Mouse (Mus musculus) hindbrain, postnatal 0 days (tissue): ENCODE measurements around the gene Ncapg. TPM values are rescaled to one million over a fixed set of nuclear protein-coding genes. Genes with fewer than 3 reads are reported as not detected.

Experiments
- ATAC-seq: fragments of 200-750 bp; cut with Nextera tagmentation; 2 replicates; pipeline ENCODE4 v1.8.0; 2017; ENCODE audit warnings: mild to moderate bottlenecking, moderate TSS enrichment, moderate library complexity
- DNase-seq: peaks from one replicate; pipeline ENCODE4 v3.0.0-alpha.2; 2015; ENCODE audit warnings: low spot score
- H3K27ac ChIP-seq: fragments of 300-500 bp; sonication (generic); 2 replicates; pipeline ENCODE4 v1.5.1; 2014; ENCODE audit warnings: mild to moderate bottlenecking
- H3K27me3 ChIP-seq: fragments of 300-500 bp; sonication (generic); 2 replicates; pipeline ENCODE4 v1.6.1; 2014; ENCODE audit warnings: low read length, mixed read lengths; ENCODE audit not compliant: insufficient read depth
- H3K36me3 ChIP-seq: fragments of 300-500 bp; sonication (generic); 2 replicates; pipeline ENCODE4 v1.6.1; 2014; ENCODE audit warnings: low read length, mixed read lengths; ENCODE audit not compliant: insufficient read depth
- H3K4me1 ChIP-seq: fragments of 300-500 bp; sonication (generic); 2 replicates; pipeline ENCODE4 v1.6.1; 2014; ENCODE audit warnings: antibody characterized with exemption, low read length, mixed read lengths; ENCODE audit not compliant: insufficient read depth
- H3K4me2 ChIP-seq: fragments of 300-500 bp; sonication (generic); 2 replicates; pipeline ENCODE4 v1.6.1; 2014; ENCODE audit warnings: low read depth, mild to moderate bottlenecking, low read length, moderate library complexity, mixed read lengths
- H3K4me3 ChIP-seq: fragments of 300-500 bp; sonication (generic); 2 replicates; pipeline ENCODE4 v1.5.1; 2014; ENCODE audit warnings: low read length
- H3K9ac ChIP-seq: fragments of 300-500 bp; sonication (generic); replicated peaks from 2 replicates; pipeline ENCODE4 v1.6.1; 2014; ENCODE audit warnings: mild to moderate bottlenecking, low read length, moderate library complexity, mixed read lengths
- H3K9me3 ChIP-seq: fragments of 300-500 bp; sonication (generic); 2 replicates; pipeline ENCODE4 v1.6.1; 2016; ENCODE audit warnings: low read length, mixed read lengths
- CTCF ChIP-seq: IDR thresholded peaks from 2 replicates; pipeline ENCODE4 v1.5.1; 2016; ENCODE audit warnings: antibody characterized with exemption, control low read depth, low read depth
- WGBS: fragments of 180-500 bp; shearing (Covaris S2); extraction: QIAGEN DNeasy Blood & Tissue Kit; methylation state at CpG from one replicate; pipeline ENCODE4 v1.1.7; 2014; 5-methylcytosine and 5-hydroxymethylcytosine counted together
- polyA plus RNA-seq: library from polyadenylated mRNA; unstranded; fragments of >200 nt; fragmentation: Nextera tagmentation; extraction: Ambion mirVana; gene quantifications from 2 replicates; pipeline ENCODE4 v1.2.1, GENCODE M21; 2015
- total RNA-seq: library from RNA; depleted of rRNA; stranded (reverse); fragments of >200 nt; gene quantifications from 2 replicates; pipeline ENCODE4 v1.2.3, GENCODE M21; 2014; rRNA removed

Ncapg gene
- total RNA-seq (4.3 and 6.5 TPM in 2 replicates), polyA plus RNA-seq (6.4 and 7.8 TPM in 2 replicates)

DNA sequence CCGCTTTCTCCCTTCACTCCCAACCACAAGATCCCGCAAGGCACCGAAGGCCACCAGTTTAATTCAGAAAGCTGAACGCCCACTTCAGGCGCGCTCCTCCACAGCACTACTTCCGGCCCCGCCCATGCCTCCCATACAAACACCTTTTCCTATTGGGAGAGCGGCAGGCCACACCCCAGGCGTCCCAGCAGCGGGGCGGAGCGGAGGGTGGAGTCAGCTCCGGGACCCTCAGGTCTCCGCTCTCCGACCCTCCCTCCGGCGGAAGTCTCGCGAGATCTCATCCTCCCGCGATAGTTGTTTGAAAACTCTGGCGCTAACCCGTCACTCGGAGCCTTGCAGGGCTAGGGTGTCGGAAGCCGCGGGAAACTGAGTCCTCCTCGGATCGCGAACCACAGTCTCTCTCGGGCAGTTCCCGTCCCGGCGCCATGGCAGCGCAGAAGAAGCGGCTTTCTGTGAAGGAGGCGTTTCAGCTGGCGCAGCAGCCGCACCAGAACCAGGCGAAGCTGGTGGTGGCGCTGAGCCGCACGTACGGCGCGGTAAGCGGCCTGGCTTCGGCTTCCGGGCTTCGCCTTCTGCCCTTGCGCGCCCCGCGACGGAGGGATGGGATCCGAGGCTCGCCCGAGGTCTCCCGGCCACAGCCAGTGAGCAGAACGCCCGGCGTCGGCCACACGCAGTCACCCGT is at the start of gene Ncapg:
Gene Ncapg (plus strand): TSS at position 322 of the 682 bp plus-strand sequence.
- H3K27ac ChIP-seq: peak within 1 kb of the TSS; percentile 71; the same call in 1 of the 2 replicates
- peak within 1 kb of the TSS; percentile 64 for H3K9ac ChIP-seq
- no peak; the same call in 1 of the 2 replicates for TF ChIP-seq CTCF
- H3K9me3 ChIP-seq: no peaks in the 10 kb centered on the region
- peak within 1 kb of the TSS; percentile 69 for H3K4me3 ChIP-seq
- peak; percentile 100 for ATAC-seq
- under 1% methylated on average over 66 of the region's 66 CpGs for WGBS
- no peaks in the 10 kb centered on the region for H3K36me3 ChIP-seq
- peak; percentile 98 for DNase-seq
- no peaks in the 10 kb centered on the region for H3K27me3 ChIP-seq
- H3K4me2 ChIP-seq: peak within 1 kb of the TSS; percentile 98
- H3K4me1 ChIP-seq: peaks cover 4% of the 10 kb centered on the region; the same call in 1 of the 2 replicates

DNA sequence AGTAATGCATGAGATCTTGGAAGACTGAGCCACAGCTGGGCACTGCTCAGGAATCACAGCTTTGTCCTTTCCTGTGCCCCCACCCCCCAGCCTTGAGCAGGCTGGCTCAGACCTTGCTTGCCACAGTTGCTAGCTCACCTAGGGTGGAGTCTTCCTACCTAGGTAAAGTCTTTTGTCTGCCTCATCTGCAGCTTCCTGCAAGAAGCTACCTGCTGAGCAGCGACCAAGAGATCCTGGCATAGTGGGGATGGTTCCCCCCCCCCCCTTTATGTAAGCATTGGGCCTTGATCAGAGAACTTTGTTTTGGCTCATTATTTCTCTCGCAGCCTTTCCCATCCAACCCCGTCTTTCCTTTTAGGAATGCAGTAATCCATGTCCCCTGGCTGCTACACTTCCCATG is 48.2 kb upstream of the Ncapg start:
- ATAC-seq (no peak), DNase-seq (no peak)
- H3K4me2 ChIP-seq: no peak overlapping the region
- no peaks in the 10 kb centered on the region for H3K27me3 ChIP-seq
- TF ChIP-seq CTCF: no peak
- no peaks in the 10 kb centered on the region for H3K4me1 ChIP-seq
- no peak overlapping the region for H3K27ac ChIP-seq
- no peak overlapping the region for H3K4me3 ChIP-seq
- 50% methylated on average over 3 of the region's 3 CpGs for WGBS
- no peaks in the 10 kb centered on the region for H3K36me3 ChIP-seq
- 0 out of 2 replicates have a peak, but pooled peaks cover 3% of the 10 kb centered on the region for H3K9me3 ChIP-seq
- no peak overlapping the region for H3K9ac ChIP-seq

DNA sequence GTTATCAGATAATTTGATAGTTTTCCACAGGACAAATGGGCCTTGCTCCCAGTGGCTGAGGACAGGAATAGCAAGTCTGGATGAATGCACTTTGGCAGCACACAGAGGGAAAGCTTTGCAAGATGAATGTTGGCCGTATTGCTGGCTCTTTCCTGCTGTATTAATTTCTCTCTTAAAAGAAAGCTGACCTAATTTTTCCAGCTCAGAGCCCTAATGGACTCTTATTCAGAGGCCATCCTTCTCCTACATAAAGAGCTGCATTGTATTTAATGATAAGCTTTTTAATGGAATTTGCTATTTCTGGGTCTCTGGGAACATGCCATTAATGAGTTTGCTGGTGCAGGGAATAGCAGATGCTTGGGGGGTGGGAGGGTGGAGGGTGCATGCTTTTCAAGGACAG is 41.9 kb upstream of the Ncapg start:
- WGBS: 44% methylated on average over 1 of the region's 1 CpGs
- Histone ChIP-seq H3K4me1 (no peaks in the 10 kb centered on the region), H3K4me3 (no peak overlapping the region), H3K27me3 (no peaks in the 10 kb centered on the region), H3K27ac (no peak overlapping the region), H3K36me3 (no peaks in the 10 kb centered on the region), H3K4me2 (no peak overlapping the region), H3K9ac (no peak overlapping the region), H3K9me3 (0 out of 2 replicates have a peak, but pooled peaks cover 3% of the 10 kb centered on the region)
- peak; percentile 87 for ATAC-seq
- peak; percentile 46 for DNase-seq
- no peak for TF ChIP-seq CTCF

DNA sequence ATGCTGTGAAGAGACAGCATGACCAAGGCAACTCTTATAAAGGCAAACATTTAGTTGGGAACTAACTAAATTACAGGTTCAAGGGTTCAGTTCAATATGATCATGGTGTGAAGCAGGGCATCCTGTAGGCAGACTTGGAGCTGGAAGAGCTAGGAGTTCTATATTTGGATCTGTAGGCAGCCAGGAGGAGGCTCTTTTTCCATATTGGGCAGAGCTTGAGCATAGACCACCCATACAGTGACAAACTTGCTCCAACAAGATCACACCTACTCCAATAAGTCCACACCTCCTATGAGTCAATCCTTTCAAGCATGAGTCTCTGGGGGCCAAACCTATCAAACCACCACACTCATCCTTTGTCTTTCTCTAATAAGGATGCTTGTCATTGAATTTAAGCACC is 40.2 kb upstream of the Ncapg start:
- TF ChIP-seq CTCF: no peak
- DNase-seq: no peak
- Histone ChIP-seq H3K36me3 (no peaks in the 10 kb centered on the region), H3K4me3 (no peak overlapping the region), H3K9me3 (0 out of 2 replicates have a peak, but pooled peaks cover 3% of the 10 kb centered on the region), H3K9ac (no peak overlapping the region), H3K4me1 (no peaks in the 10 kb centered on the region), H3K4me2 (no peak overlapping the region), H3K27me3 (no peaks in the 10 kb centered on the region), H3K27ac (no peak overlapping the region)
- no peak for ATAC-seq

DNA sequence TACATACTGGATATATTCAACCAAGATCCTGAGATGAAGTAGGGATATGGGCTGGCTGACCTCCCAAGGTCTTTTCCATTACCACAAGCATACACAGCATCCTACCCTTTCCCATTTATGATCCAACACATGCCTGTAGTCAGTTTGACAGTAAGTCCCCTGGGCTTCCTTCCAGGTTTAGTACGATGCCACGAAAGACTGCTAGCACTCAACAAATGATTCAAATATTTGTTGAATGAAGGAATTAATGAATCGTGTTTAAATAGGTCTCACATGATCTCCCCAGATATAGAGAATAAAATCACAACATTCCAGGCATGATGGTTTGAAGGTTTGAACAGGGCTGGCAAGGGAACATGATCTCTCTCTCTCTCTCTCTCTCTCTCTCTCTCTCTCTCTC is 31.3 kb upstream of the Ncapg start:
- WGBS: 28% methylated on average over 3 of the region's 3 CpGs

DNA sequence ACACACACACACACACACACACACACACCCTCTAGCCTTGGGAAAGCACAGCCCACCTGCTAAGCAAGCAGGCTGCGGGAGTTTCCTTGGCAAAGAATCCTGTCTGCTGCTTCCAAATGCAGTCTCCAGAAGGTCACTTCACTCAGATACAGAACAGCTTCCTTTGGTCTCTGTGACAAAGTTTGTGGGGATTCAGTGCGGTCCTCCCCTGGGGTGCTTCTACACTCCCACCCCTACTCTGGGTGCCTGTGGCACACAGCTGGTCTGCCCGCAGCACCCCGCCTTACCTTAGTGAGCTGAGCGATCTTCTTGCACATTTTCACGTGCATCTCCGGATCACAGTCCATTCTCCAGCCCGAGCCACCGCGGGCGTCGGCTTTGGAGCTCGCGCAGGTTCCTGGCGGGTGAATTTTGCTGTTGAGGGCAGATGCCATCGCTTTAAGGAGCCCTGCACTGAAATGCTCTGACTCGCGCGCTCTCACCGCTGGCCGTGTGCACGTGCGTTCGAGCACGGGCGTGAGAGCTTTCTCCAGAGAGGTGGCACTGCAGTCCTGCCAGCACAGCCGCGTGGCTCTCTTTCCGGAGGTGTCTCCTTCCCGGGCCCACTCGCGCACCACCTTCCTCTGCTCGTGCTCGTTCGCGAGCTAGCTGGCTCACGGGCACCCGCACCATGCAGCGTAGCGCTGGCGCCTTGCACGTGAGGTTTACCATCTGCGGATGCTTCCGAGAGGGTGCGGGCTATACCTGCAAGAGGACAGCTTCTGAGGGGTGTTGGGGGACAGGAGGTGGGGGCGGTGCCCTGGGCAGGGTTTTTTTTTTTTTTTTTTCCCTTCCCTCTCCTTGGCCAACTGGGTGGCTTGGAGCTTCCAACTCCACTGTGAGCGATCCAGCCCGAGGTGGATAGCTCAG is 30.7 kb upstream of the Ncapg start, which contains the start of gene Fam184b:
Gene Fam184b (minus strand): TSS at position 809 of the 909 bp plus-strand sequence.
- DNase-seq (peak; percentile 87), ATAC-seq (peak; percentile 94)
- peak within 1 kb of the TSS; percentile 50 for H3K4me3 ChIP-seq
- H3K27ac ChIP-seq: peak within 1 kb of the TSS; percentile 80
- WGBS: under 1% methylated on average over 48 of the region's 48 CpGs
- H3K9me3 ChIP-seq: no peaks in the 10 kb centered on the region
- peak within 1 kb of the TSS; percentile 65 for H3K9ac ChIP-seq
- H3K4me1 ChIP-seq: no peaks in the 10 kb centered on the region
- no peaks in the 10 kb centered on the region for H3K36me3 ChIP-seq
- TF ChIP-seq CTCF: peak; percentile 40
- no peaks in the 10 kb centered on the region for H3K27me3 ChIP-seq
- H3K4me2 ChIP-seq: peak within 1 kb of the TSS; percentile 88

More for the DNA sequence above, 31.3 kb upstream of the Ncapg start:
- peak overlapping the region; percentile 88 for H3K4me2 ChIP-seq
- H3K27me3 ChIP-seq: no peaks in the 10 kb centered on the region
- peak overlapping the region; percentile 65; the same call in 1 of the 2 replicates for H3K9ac ChIP-seq
- TF ChIP-seq CTCF: no peak
- H3K4me3 ChIP-seq: peak overlapping the region; percentile 50
- ATAC-seq (no peak), DNase-seq (peak; percentile 38)
- H3K4me1 ChIP-seq: no peaks in the 10 kb centered on the region
- H3K36me3 ChIP-seq: no peaks in the 10 kb centered on the region
- H3K9me3 ChIP-seq: no peaks in the 10 kb centered on the region
- no peak overlapping the region for H3K27ac ChIP-seq
